Mouse (Mus musculus) CD4-positive naive resting alpha-beta T cell, adult 57 days (primary cell): ENCODE data around the gene Rnf111. TPM values are rescaled to one million over a fixed set of nuclear protein-coding genes. Genes with fewer than 3 reads are reported as not detected.

Experiments
- total RNA-seq: library from RNA; stranded (reverse); gene quantifications from one replicate; pipeline ENCODE4 v1.2.4, GENCODE M21; 2023

Gene Rnf111
- 69.0 TPM for total RNA-seq

DNA sequence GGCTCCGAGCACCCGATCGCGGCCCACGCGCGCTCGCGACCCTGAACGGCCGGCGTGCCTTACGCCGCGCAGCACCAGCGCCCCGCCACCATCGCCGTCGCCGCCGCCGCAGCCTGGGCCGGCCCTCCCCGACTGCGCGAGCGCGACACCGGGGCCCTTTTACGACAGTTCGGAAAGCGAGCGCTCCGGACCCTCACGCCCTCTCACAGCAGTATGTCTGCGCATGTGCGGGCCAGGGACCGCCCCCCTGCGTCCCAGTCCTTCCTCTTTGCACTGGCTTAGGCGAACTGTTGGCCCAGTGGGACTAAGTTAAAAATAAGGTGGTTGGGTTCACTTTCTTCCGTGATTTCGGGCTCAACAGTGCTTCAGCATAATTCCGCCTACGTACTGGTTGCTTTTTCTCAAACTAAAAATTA is at the start of gene Rnf111:
TSS of gene Rnf111 (minus strand) at position 100 of the 416 bp plus-strand sequence.

DNA sequence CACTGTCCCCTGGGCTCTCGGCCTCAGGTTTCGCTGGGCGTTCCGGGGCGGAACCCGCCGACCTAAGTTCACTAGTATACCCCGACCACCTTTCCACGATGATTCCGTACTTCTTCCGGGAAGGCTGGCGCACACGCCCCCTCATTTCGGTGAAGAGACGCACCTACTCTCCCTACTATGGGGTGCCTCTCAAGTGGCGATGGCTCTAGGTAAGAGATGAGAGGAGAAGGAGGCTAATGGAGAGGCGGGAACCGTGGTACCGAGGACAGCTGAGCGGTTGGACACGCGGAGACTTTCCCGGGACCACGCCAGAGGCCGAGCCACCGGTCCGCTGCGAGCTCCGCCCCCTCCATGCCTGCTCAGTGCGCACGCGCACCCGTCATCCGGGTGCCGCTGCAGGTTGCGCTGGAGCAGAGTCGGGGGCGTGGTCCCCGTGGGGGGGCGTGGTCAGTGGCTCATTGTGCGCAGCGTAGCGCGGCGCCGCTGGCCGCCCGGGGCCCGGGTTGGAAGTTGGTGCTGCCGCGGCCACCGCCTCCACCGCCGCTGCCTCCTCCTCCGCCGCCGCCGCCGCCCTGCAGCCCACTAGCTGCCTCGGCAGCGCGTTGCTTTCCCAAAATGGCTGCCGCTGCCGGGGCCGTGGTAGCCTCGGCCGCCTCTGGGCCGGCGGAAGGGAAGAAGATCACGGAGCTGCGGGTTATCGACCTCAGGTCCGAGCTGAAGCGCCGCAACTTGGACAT is 38.9 kb upstream of the Rnf111 start, which contains the start of gene Sltm:
TSS of gene Sltm (plus strand) at position 450 of the 737 bp plus-strand sequence.

DNA sequence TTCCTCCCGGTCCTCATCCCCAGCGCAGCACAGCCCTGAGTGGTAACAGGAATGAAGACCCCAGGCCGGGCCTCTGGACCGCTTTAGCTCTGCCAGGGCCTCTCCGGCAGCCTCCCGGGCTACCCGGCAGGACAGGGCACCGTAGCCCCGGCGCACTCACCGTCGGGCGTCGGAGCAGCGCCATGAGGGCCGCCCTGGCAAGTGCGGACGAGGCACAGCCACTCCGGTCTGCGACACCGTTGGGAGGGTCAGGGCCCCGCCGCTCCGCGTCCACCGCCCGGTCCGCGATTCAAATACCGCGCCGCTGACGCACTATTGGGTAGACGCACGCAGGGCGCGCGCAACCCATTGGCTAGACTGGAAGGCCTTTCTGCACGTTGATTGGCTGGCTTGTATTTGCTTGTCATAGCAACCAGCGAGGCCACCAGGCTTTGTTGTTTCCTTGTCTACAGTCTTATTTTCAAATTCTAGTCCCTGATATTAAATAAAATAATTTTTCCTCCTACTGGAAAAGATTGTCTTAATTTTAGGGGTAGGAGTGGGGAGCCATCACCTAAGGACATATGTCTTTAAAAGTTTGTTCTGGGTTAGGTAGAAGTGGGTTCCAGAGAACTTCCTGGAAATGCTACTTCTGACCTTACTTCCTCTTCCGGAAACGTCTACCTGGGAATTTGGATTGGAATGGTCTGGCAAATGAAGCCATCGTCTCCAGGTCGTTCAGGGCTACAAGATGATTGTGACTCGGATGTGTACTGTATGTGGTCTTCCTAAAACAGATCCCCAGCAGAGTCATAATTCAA is 82.1 kb downstream of the Rnf111 start, which contains the start of gene Ccnb2:
TSS of gene Ccnb2 (minus strand) at position 291 of the 800 bp plus-strand sequence.

Other genes with a start within 250 kb of the Rnf111 start
- 0.38 TPM for gene Ccnb2, start 82.2 kb downstream of the Rnf111 start, total RNA-seq
- 118 TPM for gene Sltm, start 39.0 kb upstream of the Rnf111 start, total RNA-seq
- gene Gm10642, start 152.5 kb upstream of the Rnf111 start, total RNA-seq: 1.7 TPM
- gene Mindy2, start 153.4 kb upstream of the Rnf111 start, total RNA-seq: 29.3 TPM
- gene Adam10, start 175.3 kb upstream of the Rnf111 start, total RNA-seq: 59.9 TPM